Mouse (Mus musculus): ENCODE measurements around the gene Cenpf. TPM values are rescaled to one million over a fixed set of nuclear protein-coding genes. Genes with fewer than 3 reads are reported as not detected.

Gene Cenpf
- polyA plus RNA-seq, 1 experiment from 2014 or later: 106 TPM

DNA sequence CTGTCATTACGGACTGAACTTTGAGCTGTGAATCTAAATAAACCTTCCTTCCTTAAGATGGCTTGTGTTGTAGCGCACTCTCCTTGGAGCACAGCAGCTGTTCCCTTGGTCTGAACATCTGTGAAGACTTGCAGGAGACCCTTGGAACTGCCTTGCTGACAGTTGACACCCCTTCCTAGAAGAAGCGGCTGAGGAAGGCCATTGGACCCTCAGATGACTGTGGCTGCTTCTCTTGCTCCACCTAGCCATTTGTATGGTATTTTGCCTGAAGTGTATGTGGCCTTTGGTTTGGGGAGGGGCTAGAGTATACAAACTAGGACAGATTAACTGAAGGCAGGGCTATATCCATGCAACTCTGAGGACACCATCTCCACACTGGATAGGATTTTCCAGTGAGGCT, 90.8 kb downstream of the Cenpf start:
- no peak for ATAC-seq (replicated peaks; ENCODE audit: insufficient number of reproducible peaks, low FRiP score, low TSS enrichment, low read depth)
- H3K4me1 ChIP-seq (ENCODE audit: control insufficient read depth, insufficient read depth, low read length): no peaks in the 10 kb centered on the region

More for the DNA sequence above, 90.8 kb downstream of the Cenpf start:
- WGBS: 93% methylated on average over 3 of the region's 3 CpGs
- H3K27me3 ChIP-seq (ENCODE audit: control insufficient read depth, insufficient read depth, low read length): no peaks in the 10 kb centered on the region
- no peak overlapping the region for H3K27ac ChIP-seq (replicated peaks; ENCODE audit: low read depth, low read length)
- no peak overlapping the region for H3K9ac ChIP-seq (replicated peaks; ENCODE audit: low read length)
- H3K36me3 ChIP-seq (replicated peaks; ENCODE audit: control insufficient read depth, insufficient read depth, low read depth, low read length): no peaks in the 10 kb centered on the region
- no peak overlapping the region for H3K4me3 ChIP-seq (ENCODE audit: low read depth, low read length)
- no peak for DNase-seq (ENCODE audit: low spot score)
- no peak overlapping the region for H3K4me2 ChIP-seq (ENCODE audit: low read depth, low read length)
- no peaks in the 10 kb centered on the region for H3K9me3 ChIP-seq (replicated peaks; ENCODE audit: control insufficient read depth, low read length)

Other genes with a start within 250 kb of the Cenpf start
- 7.7 and 8.0 TPM in 2 replicates for gene Ptpn14, start 40.2 kb upstream of the Cenpf start, polyA plus RNA-seq (2014; fragmentation: Nextera tagmentation; extraction: Ambion mirVana)
- 83.9 and 88.8 TPM in 2 replicates for gene Smyd2, start 234.3 kb upstream of the Cenpf start, polyA plus RNA-seq (2014; fragmentation: Nextera tagmentation; extraction: Ambion mirVana)